Mouse (Mus musculus): ENCODE results near the gene Rdh13.

DNA sequence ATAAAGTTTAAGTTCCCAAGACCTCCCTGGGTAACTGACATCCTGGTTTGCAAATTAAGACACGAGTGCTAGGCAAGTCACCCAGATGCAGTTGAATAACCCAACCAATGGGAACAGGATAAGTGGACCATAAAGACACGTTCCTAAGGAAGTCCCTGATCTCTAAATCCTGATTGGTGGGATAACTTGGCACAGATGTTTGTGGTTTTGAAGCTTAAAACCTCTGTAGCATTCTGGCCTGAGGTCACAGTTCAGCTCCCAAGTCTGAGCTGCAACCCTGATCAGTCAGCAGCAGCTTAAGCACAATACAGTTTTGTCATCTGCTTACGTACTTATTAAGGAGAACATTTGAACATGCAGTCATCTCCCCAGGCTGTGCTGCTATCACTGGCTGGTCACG lies 25.2 kb downstream of the Rdh13 start:
- TF ChIP-seq POLR2A (IDR thresholded peaks at IDR 0.05; ENCODE audit: borderline replicate concordance, low read depth, low read length) (no peak), CTCF (IDR thresholded peaks at IDR 0.05; ENCODE audit: low read depth, low read length) (no peak)

Data from bone marrow macrophage, adult 2 months (primary cell).